Mouse (Mus musculus): ENCODE measurements around the gene Nsrp1. TPM values are rescaled to one million over a fixed set of nuclear protein-coding genes. Genes with fewer than 3 reads are reported as not detected.
A peak's percentile ranks its signal among the peaks of the same experiment; 100 is the strongest.

Nsrp1 gene
- polyA plus RNA-seq, 1 experiment = 19.4 TPM

- Histone ChIP-seq H3K4me3 (ENCODE audit: insufficient read depth, low read length) (no peak overlapping the region), H3K4me1 (ENCODE audit: control insufficient read depth, insufficient read depth, low read length) (peaks cover 5% of the 10 kb centered on the region; the same call in 1 of the 2 replicates), H3K27ac (ENCODE audit: insufficient read depth, low read length) (no peak overlapping the region)
- TF ChIP-seq POLR2A (IDR thresholded peaks at IDR 0.05; ENCODE audit: low read depth, low read length) (no peak), CTCF (IDR thresholded peaks at IDR 0.05; ENCODE audit: borderline replicate concordance, insufficient read depth, low read length) (no peak)
Measured at GRCm38 (mm10) chr11:77010762-77011475, 67.3 kb downstream of the Nsrp1 start.

GRCm38 (mm10) chr11:77009069-77010025 is 68.9 kb downstream of the Nsrp1 start:
- Histone ChIP-seq H3K4me3 (ENCODE audit: insufficient read depth, low read length) (no peak overlapping the region), H3K4me1 (ENCODE audit: control insufficient read depth, insufficient read depth, low read length) (peaks cover 5% of the 10 kb centered on the region; the same call in 1 of the 2 replicates), H3K27ac (ENCODE audit: insufficient read depth, low read length) (no peak overlapping the region)
- TF ChIP-seq CTCF (IDR thresholded peaks at IDR 0.05; ENCODE audit: borderline replicate concordance, insufficient read depth, low read length) (no peak), POLR2A (IDR thresholded peaks at IDR 0.05; ENCODE audit: low read depth, low read length) (no peak)

GRCm38 (mm10) chr11:77006616-77007015 is 71.6 kb downstream of the Nsrp1 start:
- Histone ChIP-seq H3K27ac (ENCODE audit: insufficient read depth, low read length) (no peak overlapping the region), H3K4me3 (ENCODE audit: insufficient read depth, low read length) (no peak overlapping the region), H3K4me1 (ENCODE audit: control insufficient read depth, insufficient read depth, low read length) (peaks cover 8% of the 10 kb centered on the region)
- no peak for TF ChIP-seq POLR2A (IDR thresholded peaks at IDR 0.05; ENCODE audit: low read depth, low read length)

GRCm38 (mm10) chr11:77005881-77006280 is 72.4 kb downstream of the Nsrp1 start:
- TF ChIP-seq POLR2A (IDR thresholded peaks at IDR 0.05; ENCODE audit: low read depth, low read length) (no peak), CTCF (IDR thresholded peaks at IDR 0.05; ENCODE audit: borderline replicate concordance, insufficient read depth, low read length) (no peak)
- Histone ChIP-seq H3K4me1 (ENCODE audit: control insufficient read depth, insufficient read depth, low read length) (peaks cover 8% of the 10 kb centered on the region), H3K4me3 (ENCODE audit: insufficient read depth, low read length) (no peak overlapping the region), H3K27ac (ENCODE audit: insufficient read depth, low read length) (no peak overlapping the region)

- TF ChIP-seq POLR2A (IDR thresholded peaks at IDR 0.05; ENCODE audit: low read depth, low read length) = no peak
- TF ChIP-seq CTCF (IDR thresholded peaks at IDR 0.05; ENCODE audit: borderline replicate concordance, insufficient read depth, low read length) = no peak
- Histone ChIP-seq H3K4me1 (ENCODE audit: control insufficient read depth, insufficient read depth, low read length) (peaks cover 8% of the 10 kb centered on the region), H3K27ac (ENCODE audit: insufficient read depth, low read length) (no peak overlapping the region), H3K4me3 (ENCODE audit: insufficient read depth, low read length) (no peak overlapping the region)
Measured at GRCm38 (mm10) chr11:77002361-77002760, 75.9 kb downstream of the Nsrp1 start.

GRCm38 (mm10) chr11:77000741-77001140 is 77.5 kb downstream of the Nsrp1 start:
- TF ChIP-seq POLR2A (IDR thresholded peaks at IDR 0.05; ENCODE audit: low read depth, low read length) (no peak), CTCF (IDR thresholded peaks at IDR 0.05; ENCODE audit: borderline replicate concordance, insufficient read depth, low read length) (no peak)
- H3K4me1 ChIP-seq (ENCODE audit: control insufficient read depth, insufficient read depth, low read length) = peaks cover 3% of the 10 kb centered on the region

GRCm38 (mm10) chr11:76998705-76999226 is 79.5 kb downstream of the Nsrp1 start:
- H3K27ac ChIP-seq (ENCODE audit: insufficient read depth, low read length) = no peak overlapping the region
- TF ChIP-seq CTCF (IDR thresholded peaks at IDR 0.05; ENCODE audit: borderline replicate concordance, insufficient read depth, low read length) (no peak), POLR2A (IDR thresholded peaks at IDR 0.05; ENCODE audit: low read depth, low read length) (no peak)
- H3K4me3 ChIP-seq (ENCODE audit: insufficient read depth, low read length) = peak overlapping the region; percentile 16
- peaks cover 3% of the 10 kb centered on the region for H3K4me1 ChIP-seq (ENCODE audit: control insufficient read depth, insufficient read depth, low read length)

More at GRCm38 (mm10) chr11:77000741-77001140, 77.5 kb downstream of the Nsrp1 start:
- no peak overlapping the region for H3K27ac ChIP-seq (ENCODE audit: insufficient read depth, low read length)
- H3K4me3 ChIP-seq (ENCODE audit: insufficient read depth, low read length) = no peak overlapping the region

- no peak within 1 kb of the TSS for H3K27ac ChIP-seq (ENCODE audit: insufficient read depth, low read length)
- peaks cover 3% of the 10 kb centered on the region for H3K4me1 ChIP-seq (ENCODE audit: control insufficient read depth, insufficient read depth, low read length)
- no peak for TF ChIP-seq CTCF (IDR thresholded peaks at IDR 0.05; ENCODE audit: borderline replicate concordance, insufficient read depth, low read length)
- TF ChIP-seq POLR2A (IDR thresholded peaks at IDR 0.05; ENCODE audit: low read depth, low read length) = no peak
- H3K4me3 ChIP-seq (ENCODE audit: insufficient read depth, low read length) = peak within 1 kb of the TSS; percentile 52
Measured at GRCm38 (mm10) chr11:76997916-76998704, 80.1 kb downstream of the Nsrp1 start, which contains the start of gene Slc6a4. Gene Slc6a4, plus strand, starts transcription at chr11:76998603.

GRCm38 (mm10) chr11:76997305-76997704 is 80.9 kb downstream of the Nsrp1 start:
- no peak for TF ChIP-seq POLR2A (IDR thresholded peaks at IDR 0.05; ENCODE audit: low read depth, low read length)
- peak; percentile 86 for TF ChIP-seq CTCF (IDR thresholded peaks at IDR 0.05; ENCODE audit: borderline replicate concordance, insufficient read depth, low read length)
- peak overlapping the region; percentile 52 for H3K4me3 ChIP-seq (ENCODE audit: insufficient read depth, low read length)
- no peak overlapping the region for H3K27ac ChIP-seq (ENCODE audit: insufficient read depth, low read length)
- H3K4me1 ChIP-seq (ENCODE audit: control insufficient read depth, insufficient read depth, low read length) = no peaks in the 10 kb centered on the region
